Mouse (Mus musculus) heart, embryonic 16.5 days (tissue): ENCODE results near the gene Rpl13a. TPM values are rescaled to one million over a fixed set of nuclear protein-coding genes. Genes with fewer than 3 reads are reported as not detected.

Experiments used
- microRNA counts: library from miRNA; unstranded; fragments of <30 nt; microRNA quantifications from one replicate; lab custom pipeline; 2016
- microRNA-seq: library from miRNA; unstranded; fragments of <30 nt; microRNA quantifications from one replicate; pipeline ENCODE4, GENCODE M21; 2017
- polyA plus RNA-seq: library from polyadenylated mRNA; unstranded; fragments of >200 nt; fragmentation: Nextera tagmentation; extraction: Ambion mirVana; gene quantifications from 2 replicates; pipeline ENCODE4 v1.2.1, GENCODE M21; 2015

The Rpl13a gene
- polyA plus RNA-seq, 1 experiment from 2014 or later: 727 TPM

MicroRNAs encoded within 50 kb of the gene (microRNA counts, 519-probe panel; counts per million panel counts)
- microRNA mmu-miR-150 (lab: Ali Mortazavi, UCI): 2,572 counts per million, percentile 63 among the panel's probes with 10 or more counts

Small RNA genes lying within 50 kb of the gene (microRNA-seq; reads per million reads assigned to microRNA genes)
- gene Mir150 (29.8 reads per million, percentile 39 among the genes with 10 or more reads in this experiment), gene Mir5121 (10.2 reads per million, percentile 27 among the genes with 10 or more reads in this experiment), gene Mir7055 (not detected)

Other genes starting within 250 kb of the Rpl13a start
- gene Med25, start 236.0 kb downstream of the Rpl13a start, polyA plus RNA-seq: 89.4 and 96.0 TPM in 2 replicates
- 15.3 and 16.0 TPM in 2 replicates for gene Fuz, start 232.7 kb downstream of the Rpl13a start, polyA plus RNA-seq
- gene Ap2a1, start 199.3 kb downstream of the Rpl13a start, polyA plus RNA-seq: 51.8 and 52.0 TPM in 2 replicates
- 0.12 and 0.40 TPM in 2 replicates for gene Tsks, start 185.6 kb downstream of the Rpl13a start, polyA plus RNA-seq
- 7.6 and 8.9 TPM in 2 replicates for gene Cpt1c, start 153.9 kb downstream of the Rpl13a start, polyA plus RNA-seq
- gene Prmt1, start 142.2 kb downstream of the Rpl13a start, polyA plus RNA-seq: 355 and 387 TPM in 2 replicates
- gene Irf3, start 131.1 kb downstream of the Rpl13a start, polyA plus RNA-seq: 71.4 and 73.6 TPM in 2 replicates
- 32.2 and 33.3 TPM in 2 replicates for gene Bcl2l12, start 130.0 kb downstream of the Rpl13a start, polyA plus RNA-seq
- 22.7 and 26.4 TPM in 2 replicates for gene Scaf1, start 112.4 kb downstream of the Rpl13a start, polyA plus RNA-seq
- gene Rras, start 110.8 kb downstream of the Rpl13a start, polyA plus RNA-seq: 74.8 and 85.0 TPM in 2 replicates
- 5.6 and 7.3 TPM in 2 replicates for gene Prr12, start 75.9 kb downstream of the Rpl13a start, polyA plus RNA-seq
- gene Nosip, start 66.3 kb downstream of the Rpl13a start, polyA plus RNA-seq: 53.8 and 55.9 TPM in 2 replicates
- gene Prrg2, start 66.1 kb downstream of the Rpl13a start, polyA plus RNA-seq: 12.9 and 16.6 TPM in 2 replicates
- gene Rcn3, start 36.5 kb downstream of the Rpl13a start, polyA plus RNA-seq: 207 and 214 TPM in 2 replicates
- gene Fcgrt, start 24.9 kb downstream of the Rpl13a start, polyA plus RNA-seq: 56.8 and 58.2 TPM in 2 replicates
- gene Rps11, start 4.3 kb downstream of the Rpl13a start, polyA plus RNA-seq: 809 and 812 TPM in 2 replicates
- 0.34 TPM in 1 of 2 replicates, not detected in the other for gene Gm45713, start 7.5 kb upstream of the Rpl13a start, polyA plus RNA-seq
- 2.3 and 2.8 TPM in 2 replicates for gene Flt3l, start 7.7 kb upstream of the Rpl13a start, polyA plus RNA-seq
- gene Pih1d1, start 25.5 kb upstream of the Rpl13a start, polyA plus RNA-seq: 76.8 and 82.5 TPM in 2 replicates
- gene Aldh16a1, start 25.8 kb upstream of the Rpl13a start, polyA plus RNA-seq: 33.9 and 38.2 TPM in 2 replicates
- gene Slc17a7, start 35.2 kb upstream of the Rpl13a start, polyA plus RNA-seq: 3.6 and 4.7 TPM in 2 replicates
- gene Gfy, start 50.8 kb upstream of the Rpl13a start, polyA plus RNA-seq: not detected in 2 replicates
- 0.42 TPM in 1 of 2 replicates, not detected in the other for gene Pth2, start 52.2 kb upstream of the Rpl13a start, polyA plus RNA-seq
- gene Ccdc155, start 76.1 kb upstream of the Rpl13a start, polyA plus RNA-seq: 0.58 and 0.75 TPM in 2 replicates
- 1.2 and 1.4 TPM in 2 replicates for gene Dkkl1, start 83.4 kb upstream of the Rpl13a start, polyA plus RNA-seq
- gene Tead2, start 87.0 kb upstream of the Rpl13a start, polyA plus RNA-seq: 88.0 and 92.4 TPM in 2 replicates
- 5.0 and 9.2 TPM in 2 replicates for gene Cd37, start 110.4 kb upstream of the Rpl13a start, polyA plus RNA-seq
- 0.09 TPM in 1 of 2 replicates, not detected in the other for gene Slc6a16, start 112.3 kb upstream of the Rpl13a start, polyA plus RNA-seq
- not detected in 2 replicates for gene Slc6a21, start 148.8 kb upstream of the Rpl13a start, polyA plus RNA-seq
- 12.4 and 18.0 TPM in 2 replicates for gene Trpm4, start 205.0 kb upstream of the Rpl13a start, polyA plus RNA-seq
- gene Hrc, start 206.5 kb upstream of the Rpl13a start, polyA plus RNA-seq: 26.6 and 28.7 TPM in 2 replicates
- gene Ppfia3, start 238.3 kb upstream of the Rpl13a start, polyA plus RNA-seq: 1.5 TPM in 2 replicates
- 0.81 and 0.91 TPM in 2 replicates for gene Lin7b, start 241.8 kb upstream of the Rpl13a start, polyA plus RNA-seq